Mouse (Mus musculus) forebrain, postnatal 0 days (tissue): ENCODE measurements around the gene Kcnj5. TPM values are rescaled to one million over a fixed set of nuclear protein-coding genes. Genes with fewer than 3 reads are reported as not detected.
A peak's percentile ranks its signal among the peaks of the same experiment; 100 is the strongest.

Experiments used
- ATAC-seq: fragments of 200-750 bp; cut with Nextera tagmentation; 2 replicates; pipeline ENCODE4 v1.8.0; 2017; ENCODE audit warnings: mild to moderate bottlenecking, moderate library complexity
- DNase-seq: peaks from one replicate; pipeline ENCODE4 v3.0.0-alpha.2; 2015
- H3K27ac ChIP-seq: fragments of 300-500 bp; sonication (generic); 2 replicates; pipeline ENCODE4 v1.5.1; 2014; ENCODE audit warnings: low read depth, mild to moderate bottlenecking, antibody characterized with exemption, low read length, moderate library complexity, mixed read lengths
- H3K27me3 ChIP-seq: fragments of 300-500 bp; sonication (generic); 2 replicates; pipeline ENCODE4 v1.6.1; 2014; ENCODE audit warnings: mild to moderate bottlenecking, low read length, mixed read lengths; ENCODE audit not compliant: insufficient read depth
- H3K36me3 ChIP-seq: fragments of 300-500 bp; sonication (generic); 2 replicates; pipeline ENCODE4 v1.6.1; 2014; ENCODE audit warnings: mild to moderate bottlenecking, moderate library complexity; ENCODE audit not compliant: insufficient read depth
- H3K4me1 ChIP-seq: fragments of 300-500 bp; sonication (generic); 2 replicates; pipeline ENCODE4 v1.6.1; 2014; ENCODE audit warnings: antibody characterized with exemption; ENCODE audit not compliant: insufficient read depth
- H3K4me2 ChIP-seq: fragments of 300-500 bp; sonication (generic); 2 replicates; pipeline ENCODE4 v1.6.1; 2014; ENCODE audit warnings: low read depth, mild to moderate bottlenecking, moderate library complexity
- H3K4me3 ChIP-seq: fragments of 300-500 bp; sonication (generic); 2 replicates; pipeline ENCODE4 v1.5.1; 2014; ENCODE audit warnings: low read depth, low read length, mixed read lengths
- H3K9ac ChIP-seq: fragments of 300-500 bp; sonication (generic); 2 replicates; pipeline ENCODE4 v1.6.1; 2014; ENCODE audit warnings: mild to moderate bottlenecking
- H3K9me3 ChIP-seq: fragments of 300-500 bp; sonication (generic); 2 replicates; pipeline ENCODE4 v1.6.1; 2016; ENCODE audit warnings: low read length
- CTCF ChIP-seq: sonication (generic); IDR thresholded peaks from 2 replicates; pipeline ENCODE4 v1.5.1; 2016; ENCODE audit warnings: antibody characterized with exemption, control low read depth, low read depth
- WGBS: fragments of 180-500 bp; shearing (Covaris S2); extraction: QIAGEN DNeasy Blood & Tissue Kit; methylation state at CpG from one replicate; pipeline ENCODE4 v1.1.7; 2014; 5-methylcytosine and 5-hydroxymethylcytosine counted together
- polyA plus RNA-seq: library from polyadenylated mRNA; unstranded; fragments of >200 nt; fragmentation: Nextera tagmentation; extraction: Ambion mirVana; gene quantifications from 2 replicates; pipeline ENCODE4 v1.2.1, GENCODE M21; 2015
- total RNA-seq: library from RNA; depleted of rRNA; stranded (reverse); fragments of >200 nt; gene quantifications from 2 replicates; pipeline ENCODE4 v1.2.3, GENCODE M21; 2014

Kcnj5 gene
- total and polyA plus RNA-seq, 2 experiments from 2014 or later: 0.88 to 2.8 TPM

DNA sequence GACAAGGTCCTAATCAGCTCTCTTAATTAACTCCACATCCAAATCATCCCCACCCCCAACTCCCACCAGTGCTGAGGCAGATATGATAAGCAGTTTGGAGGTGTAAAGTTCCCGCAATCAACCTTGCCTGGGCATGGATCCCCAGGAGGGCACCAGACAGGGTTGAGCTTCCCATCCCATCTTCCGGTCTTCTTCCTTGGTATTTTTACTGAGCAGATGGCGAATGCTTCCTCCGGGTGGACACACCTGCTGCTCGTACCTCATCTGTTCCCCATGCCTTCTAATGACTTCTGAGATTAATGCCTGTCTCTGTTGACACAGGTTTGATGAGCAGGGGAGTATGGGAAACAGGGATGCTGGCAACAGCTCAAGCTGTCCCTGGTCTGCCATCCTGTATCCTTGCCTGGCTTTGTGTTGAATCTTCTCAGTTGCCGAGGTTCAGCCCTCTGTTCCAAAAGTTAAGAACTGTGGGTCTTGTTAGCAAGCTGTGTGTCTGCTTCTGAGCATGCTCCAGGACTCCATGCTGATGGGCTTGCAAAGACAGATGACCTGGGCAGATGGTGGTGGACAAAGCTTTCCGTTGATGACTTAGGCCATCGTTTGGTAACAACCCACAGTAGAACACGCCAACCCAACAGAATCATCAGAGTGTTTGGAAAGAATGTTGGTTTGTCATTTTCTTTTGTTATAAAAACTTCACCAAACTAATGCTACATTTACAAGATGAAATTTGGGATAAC, 48.9 kb downstream of the Kcnj5 start:
- Histone ChIP-seq H3K27ac (no peak overlapping the region), H3K9ac (no peak overlapping the region), H3K4me2 (no peak overlapping the region), H3K4me1 (no peaks in the 10 kb centered on the region), H3K27me3 (no peaks in the 10 kb centered on the region), H3K9me3 (no peaks in the 10 kb centered on the region), H3K36me3 (no peaks in the 10 kb centered on the region), H3K4me3 (no peak overlapping the region)
- WGBS: 89% methylated on average over 9 of the region's 9 CpGs
- ATAC-seq: no peak
- DNase-seq: no peak
- no peak for TF ChIP-seq CTCF

DNA sequence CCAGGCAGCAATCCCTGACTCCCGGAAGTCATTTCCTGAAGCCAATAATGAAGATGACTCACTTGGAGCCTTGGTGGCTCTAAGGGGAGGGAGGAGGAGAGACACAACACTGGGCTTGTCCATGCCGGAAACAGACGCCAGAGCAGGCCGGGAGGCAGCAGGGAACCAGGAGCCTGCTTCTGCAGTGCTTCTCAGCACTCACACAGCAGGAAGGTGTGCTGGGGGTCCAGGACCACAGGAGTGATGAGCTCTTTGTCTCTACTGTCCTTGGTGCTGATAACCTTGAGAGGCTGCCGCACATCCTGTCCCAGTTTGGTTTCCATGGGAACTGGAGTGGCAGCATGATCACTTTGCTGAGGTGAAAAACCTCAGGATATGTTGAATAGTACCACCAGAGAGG, 51.5 kb downstream of the Kcnj5 start:
- peak; percentile 76 for ATAC-seq

GRCm38 (mm10) chr9:32291618-32292017, 52.5 kb downstream of the Kcnj5 start:
- Histone ChIP-seq H3K27me3 (no peaks in the 10 kb centered on the region), H3K4me3 (no peak overlapping the region), H3K9ac (no peak overlapping the region), H3K9me3 (no peaks in the 10 kb centered on the region), H3K4me2 (no peak overlapping the region), H3K36me3 (no peaks in the 10 kb centered on the region), H3K27ac (no peak overlapping the region), H3K4me1 (no peaks in the 10 kb centered on the region)
- TF ChIP-seq CTCF: no peak
- ATAC-seq: no peak
- 24% methylated on average over 7 of the region's 7 CpGs for WGBS
- no peak for DNase-seq

More for the DNA sequence above, 51.5 kb downstream of the Kcnj5 start:
- TF ChIP-seq CTCF: no peak
- no peaks in the 10 kb centered on the region for H3K4me1 ChIP-seq
- H3K4me3 ChIP-seq: no peak overlapping the region
- H3K9ac ChIP-seq: no peak overlapping the region
- 44% methylated on average over 5 of the region's 5 CpGs for WGBS
- no peak overlapping the region for H3K4me2 ChIP-seq
- H3K9me3 ChIP-seq: no peaks in the 10 kb centered on the region
- H3K36me3 ChIP-seq: no peaks in the 10 kb centered on the region
- H3K27ac ChIP-seq: peak overlapping the region; percentile 40; the same call in 1 of the 2 replicates
- DNase-seq: peak; percentile 14
- H3K27me3 ChIP-seq: no peaks in the 10 kb centered on the region

DNA sequence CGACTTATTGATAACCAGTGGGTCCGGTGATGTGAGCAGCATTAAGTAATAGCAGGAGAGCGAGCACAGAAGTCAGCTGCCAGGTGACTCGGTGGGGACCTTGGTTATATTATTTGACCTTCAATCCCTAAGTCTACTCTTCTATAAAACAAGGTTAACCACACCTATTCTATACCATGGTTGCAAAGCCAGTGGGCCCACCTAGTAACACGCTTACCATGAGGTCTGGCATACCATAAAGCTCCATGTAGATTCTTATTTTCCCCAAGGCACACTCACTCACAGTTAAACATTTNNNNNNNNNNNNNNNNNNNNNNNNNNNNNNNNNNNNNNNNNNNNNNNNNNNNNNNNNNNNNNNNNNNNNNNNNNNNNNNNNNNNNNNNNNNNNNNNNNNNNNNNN, 60.6 kb downstream of the Kcnj5 start:
- no peak for DNase-seq
- Histone ChIP-seq H3K9ac (no peak overlapping the region), H3K4me1 (no peaks in the 10 kb centered on the region), H3K27ac (no peak overlapping the region), H3K4me3 (no peak overlapping the region), H3K9me3 (no peaks in the 10 kb centered on the region), H3K4me2 (no peak overlapping the region), H3K27me3 (no peaks in the 10 kb centered on the region), H3K36me3 (no peaks in the 10 kb centered on the region)
- 95% methylated on average over 5 of the region's 5 CpGs for WGBS
- no peak for ATAC-seq
- TF ChIP-seq CTCF: no peak

GRCm38 (mm10) chr9:32280456-32280855, 63.7 kb downstream of the Kcnj5 start:
- H3K4me3 ChIP-seq: no peak overlapping the region
- 93% methylated on average over 5 of the region's 5 CpGs for WGBS
- H3K9ac ChIP-seq: no peak overlapping the region
- H3K9me3 ChIP-seq: no peaks in the 10 kb centered on the region
- H3K36me3 ChIP-seq: no peaks in the 10 kb centered on the region
- H3K4me2 ChIP-seq: no peak overlapping the region
- no peak for ATAC-seq
- TF ChIP-seq CTCF: no peak
- H3K4me1 ChIP-seq: no peaks in the 10 kb centered on the region
- no peak for DNase-seq
- no peaks in the 10 kb centered on the region for H3K27me3 ChIP-seq
- no peak overlapping the region for H3K27ac ChIP-seq

- ATAC-seq (no peak), DNase-seq (no peak)
- Histone ChIP-seq H3K4me2 (no peak overlapping the region), H3K9ac (no peak overlapping the region), H3K9me3 (no peaks in the 10 kb centered on the region), H3K27ac (no peak overlapping the region), H3K4me1 (no peaks in the 10 kb centered on the region), H3K36me3 (no peaks in the 10 kb centered on the region), H3K4me3 (no peak overlapping the region), H3K27me3 (no peaks in the 10 kb centered on the region)
- 64% methylated on average over 3 of the region's 3 CpGs for WGBS
- TF ChIP-seq CTCF: no peak
Observed at GRCm38 (mm10) chr9:32279789-32280188, 64.4 kb downstream of the Kcnj5 start.

DNA sequence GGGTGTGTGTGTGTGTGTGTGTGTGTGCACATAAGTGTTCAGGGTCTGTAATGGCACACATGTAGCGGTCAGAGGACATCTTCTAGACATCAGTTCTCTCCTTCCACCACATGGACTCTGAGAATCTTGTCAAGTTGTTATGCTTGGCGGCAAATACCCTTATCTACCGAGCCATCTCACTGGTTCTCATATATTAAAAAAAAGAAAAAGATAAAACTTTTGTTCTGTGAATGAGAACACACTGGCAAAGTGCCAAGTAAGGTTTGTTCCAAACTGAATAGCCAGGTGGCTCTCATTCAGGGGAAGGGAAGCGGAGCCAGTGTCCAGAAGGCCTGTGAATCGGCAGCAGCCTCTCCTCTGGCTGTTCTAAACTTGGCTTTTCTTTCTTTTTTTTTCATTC, 66.1 kb downstream of the Kcnj5 start:
- H3K27ac ChIP-seq: no peak overlapping the region
- no peak overlapping the region for H3K4me3 ChIP-seq
- H3K9me3 ChIP-seq: no peaks in the 10 kb centered on the region
- H3K4me1 ChIP-seq: no peaks in the 10 kb centered on the region
- DNase-seq: no peak
- H3K36me3 ChIP-seq: no peaks in the 10 kb centered on the region
- no peak for TF ChIP-seq CTCF
- no peak overlapping the region for H3K9ac ChIP-seq
- WGBS: 76% methylated on average over 5 of the region's 5 CpGs
- no peaks in the 10 kb centered on the region for H3K27me3 ChIP-seq
- H3K4me2 ChIP-seq: no peak overlapping the region
- no peak for ATAC-seq
